Mouse (Mus musculus): ENCODE data around the gene H2-DMb1.

- no peak for TF ChIP-seq CTCF (IDR thresholded peaks at IDR 0.05; ENCODE audit: extremely low read depth, insufficient read depth, low read length)
- TF ChIP-seq POLR2A (IDR thresholded peaks at IDR 0.05; ENCODE audit: extremely low read depth, insufficient read depth, low read length) = no peak
Measured at GRCm38 (mm10) chr17:34207456-34207855, 54.6 kb downstream of the H2-DMb1 start.

Data from cortical plate, adult 2 months (tissue).